Mouse (Mus musculus) myocyte (in vitro differentiated cells): Measurements from ENCODE around the gene Pgap1. TPM values are rescaled to one million over a fixed set of nuclear protein-coding genes. Genes with fewer than 3 reads are reported as not detected.

ENCODE experiments used
- H3K27me3 ChIP-seq: one replicate; pipeline ENCODE4 v1.6.1; 2011; ENCODE audit not compliant: control insufficient read depth, insufficient read depth, insufficient read length
- H3K36me3 ChIP-seq: one replicate; pipeline ENCODE4 v1.6.1; 2011; ENCODE audit not compliant: control insufficient read depth, insufficient read depth
- H3K4me2 ChIP-seq: one replicate; pipeline ENCODE4 v1.6.1; 2011; ENCODE audit warnings: low read depth, control low read depth
- H3K4me3 ChIP-seq: one replicate; pipeline ENCODE4 v1.5.1; 2011; ENCODE audit warnings: mild to moderate bottlenecking, control low read depth, moderate library complexity
- H3K79me2 ChIP-seq: one replicate; pipeline ENCODE4 v1.6.1; 2011; ENCODE audit not compliant: control insufficient read depth, insufficient read depth
- H3ac ChIP-seq: one replicate; pipeline ENCODE4 v1.6.1; 2011; ENCODE audit not compliant: control insufficient read depth, insufficient read length
- CEBPB ChIP-seq: IDR thresholded peaks from 2 replicates; pipeline ENCODE4 v1.6.1; 2011; ENCODE audit warnings: mild to moderate bottlenecking, moderate library complexity; ENCODE audit not compliant: poor library complexity, insufficient read depth, severe bottlenecking
- E2F4 ChIP-seq: IDR thresholded peaks from one replicate; pipeline ENCODE4 v1.6.1; 2011; ENCODE audit warnings: mild to moderate bottlenecking, control low read depth, moderate library complexity; ENCODE audit not compliant: insufficient read depth
- MAX ChIP-seq: IDR thresholded peaks from one replicate; pipeline ENCODE4 v1.6.1; 2011; ENCODE audit warnings: low read depth, mild to moderate bottlenecking, control low read depth
- MYOD1 ChIP-seq, 3 experiments: IDR thresholded peaks; one replicate each; pipeline ENCODE4 v1.6.1; 2011; ENCODE audit warnings: control low read depth in 2 of 3, low read depth in 2 of 3, mild to moderate bottlenecking in 2 of 3, moderate library complexity in 1 of 3; ENCODE audit not compliant: insufficient read length in 2 of 3, control insufficient read depth in 1 of 3
- MYOG ChIP-seq, 3 experiments: IDR thresholded peaks; one replicate each; pipeline ENCODE4 v1.6.1; 2011; ENCODE audit warnings: control low read depth in 2 of 3, low read depth in 2 of 3, mild to moderate bottlenecking in 2 of 3; ENCODE audit not compliant: insufficient read length in 2 of 3, control insufficient read depth in 1 of 3, insufficient read depth in 1 of 3
- POLR2A ChIP-seq: IDR thresholded peaks from one replicate; pipeline ENCODE4 v1.6.1; 2011; ENCODE audit warnings: low read depth, mild to moderate bottlenecking, control low read depth, moderate library complexity; ENCODE audit not compliant: insufficient read length
- POLR2AphosphoS2 ChIP-seq: IDR thresholded peaks from one replicate; pipeline ENCODE4 v1.6.1; 2011; ENCODE audit warnings: low read depth, control low read depth; ENCODE audit not compliant: insufficient read length
- REST ChIP-seq: IDR thresholded peaks from one replicate; pipeline ENCODE4 v1.6.1; 2011; ENCODE audit warnings: mild to moderate bottlenecking, control low read depth, moderate library complexity; ENCODE audit not compliant: insufficient read depth, insufficient read length
- SRF ChIP-seq: IDR thresholded peaks from one replicate; pipeline ENCODE4 v1.6.1; 2011; ENCODE audit warnings: low read depth; ENCODE audit not compliant: control insufficient read depth, insufficient read length
- TCF12 ChIP-seq: IDR thresholded peaks from one replicate; pipeline ENCODE4 v1.6.1; 2011; ENCODE audit warnings: mild to moderate bottlenecking, control low read depth; ENCODE audit not compliant: poor library complexity, insufficient read depth, severe bottlenecking
- TCF3 ChIP-seq: IDR thresholded peaks from one replicate; pipeline ENCODE4 v1.6.1; 2011; ENCODE audit warnings: low read depth, control low read depth; ENCODE audit not compliant: insufficient read length
- USF1 ChIP-seq: IDR thresholded peaks from one replicate; pipeline ENCODE4 v1.6.1; 2011; ENCODE audit warnings: low read depth, mild to moderate bottlenecking, control low read depth, moderate library complexity
- polyA plus RNA-seq: library from polyadenylated mRNA; unstranded; fragments of >200 nt; fragmentation: generic; extraction: Trizol; gene quantifications from one replicate; pipeline ENCODE4 v1.2.1, GENCODE M21; 2012; ENCODE audit warnings: missing spikeins

The Pgap1 gene
- polyA plus RNA-seq, 1 experiment: 0.59 TPM

DNA sequence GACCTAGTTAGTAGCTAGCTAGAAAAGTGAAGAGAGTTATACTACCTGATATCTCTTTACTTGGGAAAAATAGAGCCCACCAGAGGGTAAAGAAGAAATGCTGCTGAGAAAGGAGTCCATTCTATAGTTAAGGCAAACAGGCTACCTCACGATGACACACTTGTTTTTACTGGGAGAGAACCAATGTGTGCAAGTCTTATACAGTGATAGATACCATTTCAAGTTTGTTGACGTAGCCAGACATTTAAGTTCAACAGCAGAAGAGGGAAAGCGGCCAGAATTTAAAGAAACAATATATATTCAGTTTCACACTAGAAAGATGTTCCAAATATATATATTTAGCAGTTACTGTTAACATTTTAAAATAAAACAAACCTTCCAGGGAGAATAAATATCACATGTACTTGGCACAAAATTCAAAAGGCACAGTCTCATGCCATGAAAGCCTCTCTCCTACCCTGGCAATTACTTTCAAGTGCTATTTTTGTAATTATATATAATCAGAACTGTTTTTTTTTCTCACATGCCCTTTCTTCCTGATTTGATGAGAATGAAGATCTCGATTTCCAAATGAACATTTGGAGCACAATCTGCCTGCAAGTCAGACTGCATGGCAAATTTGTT, 40.2 kb upstream of the Pgap1 start:
- Histone ChIP-seq H3K4me3 (no peak overlapping the region), H3ac (no peak overlapping the region), H3K36me3 (no peaks in the 10 kb centered on the region), H3K79me2 (no peaks in the 10 kb centered on the region), H3K4me2 (no peak overlapping the region), H3K27me3 (no peaks in the 10 kb centered on the region)
- TF ChIP-seq USF1 (no peak), POLR2AphosphoS2 (no peak), SRF (no peak), MAX (no peak), MYOD1 (IDR thresholded peaks at IDR 0.05; ENCODE audit: control insufficient read depth in 1 of 3, insufficient read length in 2 of 3, low read depth in 2 of 3) (no peak), MYOG (IDR thresholded peaks at IDR 0.05; ENCODE audit: control insufficient read depth in 1 of 3, insufficient read depth in 1 of 3, insufficient read length in 2 of 3, low read depth in 2 of 3) (no peak), TCF12 (no peak), E2F4 (no peak), POLR2A (no peak)

- no peak overlapping the region for H3ac ChIP-seq
These were observed 38.7 kb upstream of the Pgap1 start for GRCm38 (mm10) chr1:54596151-54596550.

DNA sequence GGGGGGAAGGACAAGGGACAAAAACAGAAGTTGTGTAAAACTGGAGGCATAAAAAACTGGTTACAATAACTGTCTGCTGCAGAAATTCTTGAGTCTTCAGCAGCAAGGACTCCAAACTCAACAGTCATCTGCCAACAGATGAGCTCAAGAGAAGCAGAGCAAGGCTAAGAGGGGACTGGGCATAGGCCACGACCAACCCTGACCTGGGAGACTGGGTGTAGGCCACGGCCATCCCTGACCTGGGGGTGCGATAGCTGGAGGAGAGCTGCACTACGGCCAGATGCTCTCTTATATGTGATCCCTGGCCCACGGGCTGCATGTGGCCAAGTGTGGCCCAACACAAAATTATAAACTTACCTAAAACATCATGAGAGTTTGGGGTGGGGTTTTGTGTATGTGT, 29.6 kb upstream of the Pgap1 start:
- Histone ChIP-seq H3K79me2 (no peaks in the 10 kb centered on the region), H3ac (no peak overlapping the region), H3K36me3 (no peaks in the 10 kb centered on the region), H3K4me3 (no peak overlapping the region), H3K27me3 (no peaks in the 10 kb centered on the region), H3K4me2 (no peak overlapping the region)
- TF ChIP-seq USF1 (no peak), TCF12 (no peak), POLR2A (no peak), SRF (no peak), CEBPB (no peak), MAX (no peak), TCF3 (no peak), REST (no peak), MYOG (IDR thresholded peaks at IDR 0.05; ENCODE audit: control insufficient read depth in 1 of 3, insufficient read depth in 1 of 3, insufficient read length in 2 of 3, low read depth in 2 of 3) (no peak), MYOD1 (IDR thresholded peaks at IDR 0.05; ENCODE audit: control insufficient read depth in 1 of 3, insufficient read length in 2 of 3, low read depth in 2 of 3) (no peak), E2F4 (no peak), POLR2AphosphoS2 (no peak)

More at GRCm38 (mm10) chr1:54596151-54596550, 38.7 kb upstream of the Pgap1 start:
- no peak overlapping the region for H3K4me3 ChIP-seq
- H3K36me3 ChIP-seq: no peaks in the 10 kb centered on the region
- no peaks in the 10 kb centered on the region for H3K79me2 ChIP-seq
- no peak overlapping the region for H3K4me2 ChIP-seq
- H3K27me3 ChIP-seq: no peaks in the 10 kb centered on the region
- TF ChIP-seq REST: no peak
- no peak for TF ChIP-seq POLR2A
- no peak for TF ChIP-seq POLR2AphosphoS2
- TF ChIP-seq MAX: no peak
- TF ChIP-seq TCF12: no peak
- TF ChIP-seq SRF: no peak
- no peak for TF ChIP-seq MYOG (IDR thresholded peaks at IDR 0.05; ENCODE audit: control insufficient read depth in 1 of 3, insufficient read depth in 1 of 3, insufficient read length in 2 of 3, low read depth in 2 of 3)
- TF ChIP-seq TCF3: no peak

- H3K27me3 ChIP-seq: no peaks in the 10 kb centered on the region
- H3K4me3 ChIP-seq: no peak overlapping the region
- no peaks in the 10 kb centered on the region for H3K79me2 ChIP-seq
- no peaks in the 10 kb centered on the region for H3K36me3 ChIP-seq
- TF ChIP-seq MYOG (IDR thresholded peaks at IDR 0.05; ENCODE audit: control insufficient read depth in 1 of 3, insufficient read depth in 1 of 3, insufficient read length in 2 of 3, low read depth in 2 of 3): no peak
- no peak for TF ChIP-seq TCF3
- TF ChIP-seq TCF12: no peak
- no peak for TF ChIP-seq USF1
- TF ChIP-seq POLR2A: no peak
- no peak for TF ChIP-seq POLR2AphosphoS2
- no peak for TF ChIP-seq MAX
- no peak for TF ChIP-seq SRF
- TF ChIP-seq E2F4: no peak
- TF ChIP-seq MYOD1 (IDR thresholded peaks at IDR 0.05; ENCODE audit: control insufficient read depth in 1 of 3, insufficient read length in 2 of 3, low read depth in 2 of 3): no peak
- TF ChIP-seq CEBPB: no peak
- no peak for TF ChIP-seq REST
- no peak overlapping the region for H3K4me2 ChIP-seq
- H3ac ChIP-seq: no peak overlapping the region
These were observed 28.6 kb upstream of the Pgap1 start for GRCm38 (mm10) chr1:54585971-54586555.
